Mouse (Mus musculus) embryonic fibroblast, embryonic 13.5 days (primary cell): Measurements from ENCODE around the gene Cdh13.

Source experiments
- CTCF ChIP-seq: IDR thresholded peaks from 2 replicates; pipeline ENCODE4 v1.5.1; 2011; ENCODE audit warnings: mild to moderate bottlenecking, control low read depth, low read length, moderate library complexity, borderline replicate concordance; ENCODE audit not compliant: insufficient read depth
- POLR2A ChIP-seq: IDR thresholded peaks from 2 replicates; pipeline ENCODE4 v1.6.1; 2011; ENCODE audit warnings: low read depth, mild to moderate bottlenecking, control low read depth, low read length, moderate library complexity

- no peak for TF ChIP-seq CTCF
- TF ChIP-seq POLR2A = no peak
These were observed 96.5 kb downstream of the Cdh13 start for GRCm38 (mm10) chr8:118380058-118380457.
